In genomic region chr14:24493256-24493655, GRCm38 (mm10) we compare ENCODE assay signal across 15 mouse cellular contexts. TPM values are rescaled to one million over a fixed set of nuclear protein-coding genes. Genes with fewer than 3 reads are reported as not detected.
DNase-seq lines count a peak whose midpoint lies in the region; ATAC-seq and TF ChIP-seq lines count a peak whose summit lies in the region.
"Had no signal": no experiment of that assay in that cellular context is flagged by ENCODE, and none has a peak within 500 bp of the region (broad histone marks: within the 10 kb centered on the region; RNA-seq: fewer than 3 reads in every experiment).

No protein-coding gene starts in this region.

- peaks cover 35% of the 10 kb centered on the region for H3K4me1 ChIP-seq in heart, embryonic 15.5 days (replicated peaks)
- peaks cover 31% of the 10 kb centered on the region for H3K4me1 ChIP-seq in stomach, embryonic 14.5 days (ENCODE audit: control insufficient read depth, insufficient read depth, low read length)
- H3K4me1 ChIP-seq in stomach, postnatal 0 days (replicated peaks; ENCODE audit: control insufficient read depth, insufficient read depth): no peaks in the 10 kb centered on the region
- H3K4me1 ChIP-seq in intestine, embryonic 16.5 days (ENCODE audit: control insufficient read depth, insufficient read depth, low read length): peaks cover 25% of the 10 kb centered on the region

- peak overlapping the region; percentile 74 for H3K4me2 ChIP-seq in heart, embryonic 15.5 days
- H3K4me2 ChIP-seq in stomach, embryonic 14.5 days (replicated peaks; ENCODE audit: low read depth, low read length): peak overlapping the region; percentile 10; the same call in 1 of the 2 replicates
- no peak overlapping the region for H3K4me2 ChIP-seq in stomach, postnatal 0 days (replicated peaks; ENCODE audit: low read depth)
- 0 out of 2 replicates have a peak overlapping the region, but pooled peaks have one; percentile 22 for H3K4me2 ChIP-seq in intestine, embryonic 16.5 days (ENCODE audit: low read depth, low read length)

- H3K4me3 ChIP-seq in heart, embryonic 15.5 days: no peak overlapping the region
- no peak overlapping the region for H3K4me3 ChIP-seq in stomach, embryonic 14.5 days (ENCODE audit: low read depth, low read length)
- no peak overlapping the region for H3K4me3 ChIP-seq in stomach, postnatal 0 days (ENCODE audit: low read depth, low read length)
- H3K4me3 ChIP-seq in intestine, embryonic 16.5 days (ENCODE audit: low read length): peak overlapping the region; percentile 95; the same call in 1 of the 2 replicates

- TF ChIP-seq EP300 in stomach, postnatal 0 days (optimal IDR thresholded peaks at IDR 0.05): no peak

- no peak for DNase-seq in heart, adult 18-20 months
- DNase-seq in stomach, postnatal 0 days (ENCODE audit: low spot score): no peak
- no peak for DNase-seq in right cerebral cortex, adult 18-20 months
- no peak for DNase-seq in urinary bladder, adult 2 months (ENCODE audit: low spot score)
- DNase-seq in urinary bladder, postnatal 25 days (ENCODE audit: low spot score): no peak
- DNase-seq: adrenal gland, postnatal 25 days; cerebellum, adult 9-10 months; heart, adult 11 months; lung, postnatal 4 days; right cerebral cortex, postnatal 25 days; thymus, postnatal 14 days had no signal

- no peaks in the 10 kb centered on the region for H3K9me3 ChIP-seq in heart, embryonic 15.5 days (replicated peaks)
- no peaks in the 10 kb centered on the region for H3K9me3 ChIP-seq in stomach, embryonic 14.5 days (ENCODE audit: control insufficient read depth, low read depth, low read length)
- no peaks in the 10 kb centered on the region for H3K9me3 ChIP-seq in stomach, postnatal 0 days (ENCODE audit: control insufficient read depth, low read length)
- H3K9me3 ChIP-seq in intestine, embryonic 16.5 days (ENCODE audit: control insufficient read depth, low read length): no peaks in the 10 kb centered on the region

- ATAC-seq in heart, embryonic 15.5 days (replicated peaks; ENCODE audit: insufficient number of reproducible peaks, insufficient read depth, low FRiP score, low read depth): no peak
- no peak for ATAC-seq in stomach, embryonic 14.5 days (ENCODE audit: insufficient number of reproducible peaks, insufficient read depth, low FRiP score, low read depth)
- no peak for ATAC-seq in stomach, postnatal 0 days (ENCODE audit: low FRiP score, low TSS enrichment)
- no peak for ATAC-seq in intestine, embryonic 16.5 days
- ATAC-seq: inflammation-experienced regulatory T-cells, adult 6 months had no signal

- WGBS in heart, embryonic 15.5 days: 82% methylated on average over 9 of the region's 9 CpGs
- 87% methylated on average over 9 of the region's 9 CpGs for WGBS in stomach, embryonic 14.5 days
- WGBS in stomach, postnatal 0 days: 83% methylated on average over 9 of the region's 9 CpGs
- 81% methylated on average over 9 of the region's 9 CpGs for WGBS in intestine, embryonic 16.5 days

- no peak overlapping the region for H3K27ac ChIP-seq in heart, embryonic 15.5 days
- no peak overlapping the region for H3K27ac ChIP-seq in stomach, embryonic 14.5 days (ENCODE audit: low read length)
- no peak overlapping the region for H3K27ac ChIP-seq in stomach, postnatal 0 days (replicated peaks)
- no peak overlapping the region for H3K27ac ChIP-seq in intestine, embryonic 16.5 days (ENCODE audit: low read length)

- H3K27me3 ChIP-seq in heart, embryonic 15.5 days: no peaks in the 10 kb centered on the region
- no peaks in the 10 kb centered on the region for H3K27me3 ChIP-seq in stomach, embryonic 14.5 days (ENCODE audit: control insufficient read depth, insufficient read depth, low read length)
- H3K27me3 ChIP-seq in stomach, postnatal 0 days (ENCODE audit: control insufficient read depth, insufficient read depth, low read length): no peaks in the 10 kb centered on the region
- no peaks in the 10 kb centered on the region for H3K27me3 ChIP-seq in intestine, embryonic 16.5 days (replicated peaks; ENCODE audit: control insufficient read depth, insufficient read depth, low read length)

- peaks cover 60% of the 10 kb centered on the region for H3K36me3 ChIP-seq in heart, embryonic 15.5 days
- peaks cover 63% of the 10 kb centered on the region for H3K36me3 ChIP-seq in stomach, embryonic 14.5 days (ENCODE audit: control insufficient read depth, insufficient read depth, low read length)
- peaks cover 37% of the 10 kb centered on the region for H3K36me3 ChIP-seq in stomach, postnatal 0 days (ENCODE audit: control insufficient read depth, insufficient read depth, low read length)
- peaks cover 32% of the 10 kb centered on the region for H3K36me3 ChIP-seq in intestine, embryonic 16.5 days (ENCODE audit: control insufficient read depth, insufficient read depth, low read length)

- no peak for TF ChIP-seq CTCF in stomach, postnatal 0 days (IDR thresholded peaks at IDR 0.05; ENCODE audit: low read depth)

- no peak overlapping the region for H3K9ac ChIP-seq in heart, embryonic 15.5 days
- H3K9ac ChIP-seq in stomach, embryonic 14.5 days (replicated peaks; ENCODE audit: low read depth, low read length): no peak overlapping the region
- no peak overlapping the region for H3K9ac ChIP-seq in stomach, postnatal 0 days (ENCODE audit: low read length)
- H3K9ac ChIP-seq in intestine, embryonic 16.5 days (ENCODE audit: low read depth, low read length): peak overlapping the region; percentile 43; the same call in 1 of the 2 replicates

RNA-seq across cellular contexts. Expression of gene Rps24, which starts 6.3 kb away (rescaled TPM):
- 442 and 576 TPM in 2 replicates for polyA plus RNA-seq in heart, embryonic 15.5 days (2015; fragmentation: Nextera tagmentation; extraction: Ambion mirVana)
- total RNA-seq in heart, adult 18-20 months (2021): 1,000 to 10,000 TPM in 1 of 2 experiments, 100 to 1,000 TPM in 1; 943 to 1,031 TPM
- polyA plus RNA-seq in stomach, embryonic 14.5 days (2014; fragmentation: Nextera tagmentation; extraction: Ambion mirVana): 1,400 and 1,408 TPM in 2 replicates
- 1,066 and 1,112 TPM in 2 replicates for polyA plus RNA-seq in stomach, postnatal 0 days (2015; fragmentation: Nextera tagmentation; extraction: Ambion mirVana)
- 685 and 745 TPM in 2 replicates for polyA plus RNA-seq in intestine, embryonic 16.5 days (2015; fragmentation: Nextera tagmentation; extraction: Ambion mirVana)
- 3,174 and 4,024 TPM in 2 replicates for polyA plus RNA-seq in urinary bladder, adult 2 months (2012; rRNA removed)

RNA-seq across cellular contexts. Expression of gene Polr3a, which starts 6.4 kb away (rescaled TPM):
- polyA plus RNA-seq in heart, embryonic 15.5 days (2015; fragmentation: Nextera tagmentation; extraction: Ambion mirVana): 11.9 and 13.5 TPM in 2 replicates
- total RNA-seq in heart, adult 18-20 months (2021): 10 to 100 TPM; 12.9 to 13.8 TPM
- polyA plus RNA-seq in stomach, embryonic 14.5 days (2014; fragmentation: Nextera tagmentation; extraction: Ambion mirVana): 21.9 and 23.5 TPM in 2 replicates
- 6.3 and 7.0 TPM in 2 replicates for polyA plus RNA-seq in stomach, postnatal 0 days (2015; fragmentation: Nextera tagmentation; extraction: Ambion mirVana)
- 14.2 and 15.3 TPM in 2 replicates for polyA plus RNA-seq in intestine, embryonic 16.5 days (2015; fragmentation: Nextera tagmentation; extraction: Ambion mirVana)
- 11.4 and 12.7 TPM in 2 replicates for polyA plus RNA-seq in urinary bladder, adult 2 months (2012; rRNA removed)
